Mouse (Mus musculus) embryonic facial prominence, embryonic 15.5 days (tissue): ENCODE measurements around the gene Hoxd10. TPM values are rescaled to one million over a fixed set of nuclear protein-coding genes. Genes with fewer than 3 reads are reported as not detected.

ENCODE experiments used
- ATAC-seq: fragments of 200-750 bp; cut with Nextera tagmentation; 2 replicates; pipeline ENCODE4 v1.8.0; 2017; ENCODE audit warnings: low read depth, moderate TSS enrichment; ENCODE audit not compliant: insufficient number of reproducible peaks, low FRiP score, low TSS enrichment
- H3K27ac ChIP-seq: fragments of 300-500 bp; sonication (generic); replicated peaks from 2 replicates; pipeline ENCODE4 v1.5.1; 2015; ENCODE audit warnings: mild to moderate bottlenecking, inconsistent platforms
- H3K27me3 ChIP-seq: fragments of 300-500 bp; sonication (generic); 2 replicates; pipeline ENCODE4 v1.6.1; 2015; ENCODE audit warnings: inconsistent platforms
- H3K36me3 ChIP-seq: fragments of 300-500 bp; sonication (generic); 2 replicates; pipeline ENCODE4 v1.6.1; 2015; ENCODE audit warnings: mild to moderate bottlenecking, inconsistent platforms
- H3K4me1 ChIP-seq: fragments of 300-500 bp; sonication (generic); 2 replicates; pipeline ENCODE4 v1.6.1; 2015; ENCODE audit warnings: inconsistent platforms
- H3K4me2 ChIP-seq: fragments of 300-500 bp; sonication (generic); replicated peaks from 2 replicates; pipeline ENCODE4 v1.6.1; 2015; ENCODE audit warnings: mild to moderate bottlenecking, inconsistent platforms
- H3K4me3 ChIP-seq: fragments of 300-500 bp; sonication (generic); replicated peaks from 2 replicates; pipeline ENCODE4 v1.5.1; 2015; ENCODE audit warnings: mild to moderate bottlenecking, inconsistent platforms
- H3K9ac ChIP-seq: fragments of 300-500 bp; sonication (generic); 2 replicates; pipeline ENCODE4 v1.6.1; 2015; ENCODE audit warnings: inconsistent platforms
- H3K9me3 ChIP-seq: fragments of 300-500 bp; sonication (generic); replicated peaks from 2 replicates; pipeline ENCODE4 v1.6.1; 2016; ENCODE audit warnings: inconsistent platforms
- WGBS: fragments of 180-500 bp; shearing (Covaris S2); methylation state at CpG from one replicate; pipeline ENCODE4 v1.1.7; 2015; 5-methylcytosine and 5-hydroxymethylcytosine counted together
- polyA plus RNA-seq: library from polyadenylated mRNA; unstranded; fragments of >200 nt; fragmentation: Nextera tagmentation; extraction: Ambion mirVana; gene quantifications from 2 replicates; pipeline ENCODE4 v1.2.1, GENCODE M21; 2015

Gene Hoxd10
- polyA plus RNA-seq, 1 experiment from 2014 or later = 0.57 TPM

DNA sequence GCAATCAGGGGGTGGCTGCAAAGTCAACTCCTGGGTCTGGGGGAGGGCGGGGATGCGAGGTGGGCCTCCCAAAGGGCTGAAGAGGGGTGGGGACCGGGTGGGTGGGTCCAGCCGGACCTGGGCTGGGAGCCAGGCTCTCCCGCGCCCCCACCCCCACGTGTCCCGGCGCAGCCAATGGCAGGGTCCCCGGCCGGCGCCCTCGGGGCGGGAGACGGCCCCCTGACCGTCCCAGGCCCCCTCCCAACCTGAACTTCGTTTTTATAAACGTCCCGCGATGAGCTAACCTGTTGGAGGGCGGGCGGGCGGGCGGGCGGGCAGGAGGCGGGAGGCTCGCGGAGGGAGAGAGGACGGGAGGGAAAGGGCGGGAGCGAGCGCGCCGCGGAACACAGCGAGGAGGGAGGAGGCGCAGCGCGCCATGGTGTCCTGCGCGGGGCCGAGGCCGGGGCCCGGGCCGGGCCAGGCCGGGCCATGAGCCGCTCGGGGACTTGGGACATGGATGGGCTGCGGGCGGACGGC lies 23.8 kb upstream of the Hoxd10 start, which contains the start of gene Hoxd13:
TSS of gene Hoxd13 (plus strand) at position 469 of the 516 bp plus-strand sequence.
- WGBS = under 1% methylated on average over 39 of the region's 51 CpGs
- H3K4me2 ChIP-seq = peak within 1 kb of the TSS; percentile 61
- no peaks in the 10 kb centered on the region for H3K36me3 ChIP-seq
- H3K4me1 ChIP-seq = peaks cover 18% of the 10 kb centered on the region
- H3K27ac ChIP-seq = no peak within 1 kb of the TSS
- H3K9ac ChIP-seq = no peak within 1 kb of the TSS
- peak; percentile 59 for ATAC-seq
- no peaks in the 10 kb centered on the region for H3K9me3 ChIP-seq
- H3K4me3 ChIP-seq = peak within 1 kb of the TSS; percentile 38
- peaks cover 94% of the 10 kb centered on the region for H3K27me3 ChIP-seq

- ATAC-seq = no peak
- Histone ChIP-seq H3K27ac (no peak overlapping the region), H3K4me3 (peak overlapping the region; percentile 38), H3K4me1 (peaks cover 19% of the 10 kb centered on the region), H3K4me2 (peak overlapping the region; percentile 61), H3K9ac (no peak overlapping the region), H3K9me3 (no peaks in the 10 kb centered on the region), H3K27me3 (peaks cover 94% of the 10 kb centered on the region), H3K36me3 (no peaks in the 10 kb centered on the region)
- under 1% methylated on average over 60 of the region's 74 CpGs for WGBS
These were observed 23.1 kb upstream of the Hoxd10 start for GRCm38 (mm10) chr2:74668370-74669229.

DNA sequence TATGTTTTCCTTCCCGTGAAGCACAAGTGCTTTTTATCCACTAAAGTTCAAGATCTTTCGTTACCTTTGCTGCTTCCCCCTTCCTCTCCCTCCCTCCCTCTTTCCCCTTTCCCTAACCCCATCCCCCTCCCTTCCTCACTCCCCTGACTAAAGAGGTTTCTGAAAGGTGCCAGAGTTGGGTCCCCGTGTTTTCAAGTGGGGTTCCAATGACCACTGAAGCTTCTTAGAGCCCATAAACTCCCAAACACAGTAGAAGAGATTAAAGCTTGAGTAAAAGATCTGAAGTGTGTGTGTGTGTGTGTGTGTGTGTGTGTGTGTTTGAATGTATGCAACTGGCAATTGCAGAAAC lies 22.5 kb upstream of the Hoxd10 start:
- Histone ChIP-seq H3K4me2 (no peak overlapping the region), H3K9me3 (no peaks in the 10 kb centered on the region), H3K27me3 (peaks cover 94% of the 10 kb centered on the region), H3K27ac (no peak overlapping the region), H3K9ac (no peak overlapping the region), H3K36me3 (no peaks in the 10 kb centered on the region), H3K4me3 (no peak overlapping the region), H3K4me1 (peaks cover 19% of the 10 kb centered on the region)
- 1% methylated on average over 3 of the region's 3 CpGs for WGBS
- no peak for ATAC-seq

GRCm38 (mm10) chr2:74669650-74670235 lies 22.0 kb upstream of the Hoxd10 start:
- peaks cover 19% of the 10 kb centered on the region for H3K4me1 ChIP-seq
- 2% methylated on average over 14 of the region's 14 CpGs for WGBS
- H3K9me3 ChIP-seq = no peaks in the 10 kb centered on the region
- H3K4me3 ChIP-seq = no peak overlapping the region
- H3K27me3 ChIP-seq = peaks cover 94% of the 10 kb centered on the region
- no peaks in the 10 kb centered on the region for H3K36me3 ChIP-seq
- no peak overlapping the region for H3K9ac ChIP-seq
- no peak overlapping the region for H3K27ac ChIP-seq
- ATAC-seq = no peak
- H3K4me2 ChIP-seq = no peak overlapping the region

DNA sequence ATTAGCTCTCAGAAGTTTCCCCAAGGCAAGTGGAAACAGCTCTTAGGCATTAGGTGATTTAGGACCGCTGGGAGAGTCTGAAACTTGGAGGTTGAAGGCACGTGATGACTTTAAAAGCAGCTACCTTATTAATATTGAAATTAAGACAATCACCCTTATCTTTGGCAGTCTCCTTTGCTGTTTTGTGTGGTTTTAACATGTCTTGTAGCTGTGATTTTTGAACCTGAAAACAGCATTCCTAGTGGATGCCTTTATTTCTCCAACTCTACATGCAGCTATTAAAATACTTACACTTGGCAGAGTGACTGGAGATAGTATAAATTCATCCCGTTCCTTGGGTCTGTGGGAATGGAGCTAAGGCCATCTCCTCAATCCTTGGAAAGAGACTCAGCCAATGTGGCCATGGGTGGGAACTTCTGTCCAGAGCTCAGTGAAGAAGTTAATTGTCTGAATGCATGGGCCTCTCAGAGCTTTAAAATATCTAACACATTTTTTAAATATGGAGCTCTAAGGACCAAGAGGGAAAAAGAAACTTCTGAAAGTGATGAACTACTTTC lies 21.0 kb upstream of the Hoxd10 start:
- no peaks in the 10 kb centered on the region for H3K9me3 ChIP-seq
- no peak for ATAC-seq
- 3% methylated on average over 3 of the region's 3 CpGs for WGBS
- H3K27ac ChIP-seq = no peak overlapping the region
- H3K27me3 ChIP-seq = peaks cover 95% of the 10 kb centered on the region
- H3K36me3 ChIP-seq = no peaks in the 10 kb centered on the region
- no peak overlapping the region for H3K4me2 ChIP-seq
- H3K9ac ChIP-seq = no peak overlapping the region
- H3K4me1 ChIP-seq = peaks cover 19% of the 10 kb centered on the region
- no peak overlapping the region for H3K4me3 ChIP-seq

DNA sequence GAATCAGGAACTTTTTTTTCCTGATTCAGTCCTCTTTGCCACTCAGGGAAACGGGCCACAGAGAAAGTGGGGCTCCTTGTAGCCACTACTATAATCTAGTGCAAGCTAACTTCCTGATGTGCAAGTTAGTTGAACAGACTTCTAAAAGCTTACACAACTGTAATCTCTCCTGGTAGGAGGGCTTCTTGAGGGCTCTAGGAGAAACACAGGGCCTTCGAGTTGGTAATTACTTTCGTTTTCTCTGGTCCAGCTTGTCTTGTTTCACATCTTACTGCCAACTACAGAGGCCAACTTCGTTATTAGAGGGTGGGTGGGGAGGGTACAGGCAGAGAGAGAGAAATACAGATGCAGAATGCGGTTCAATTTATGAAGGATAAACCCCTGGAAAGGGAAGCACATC lies 19.9 kb upstream of the Hoxd10 start:
- Histone ChIP-seq H3K27ac (no peak overlapping the region), H3K9me3 (no peaks in the 10 kb centered on the region), H3K27me3 (peaks cover 98% of the 10 kb centered on the region), H3K9ac (no peak overlapping the region), H3K4me1 (peaks cover 19% of the 10 kb centered on the region), H3K4me3 (no peak overlapping the region), H3K4me2 (no peak overlapping the region), H3K36me3 (no peaks in the 10 kb centered on the region)
- WGBS = 14% methylated on average over 5 of the region's 5 CpGs
- no peak for ATAC-seq

DNA sequence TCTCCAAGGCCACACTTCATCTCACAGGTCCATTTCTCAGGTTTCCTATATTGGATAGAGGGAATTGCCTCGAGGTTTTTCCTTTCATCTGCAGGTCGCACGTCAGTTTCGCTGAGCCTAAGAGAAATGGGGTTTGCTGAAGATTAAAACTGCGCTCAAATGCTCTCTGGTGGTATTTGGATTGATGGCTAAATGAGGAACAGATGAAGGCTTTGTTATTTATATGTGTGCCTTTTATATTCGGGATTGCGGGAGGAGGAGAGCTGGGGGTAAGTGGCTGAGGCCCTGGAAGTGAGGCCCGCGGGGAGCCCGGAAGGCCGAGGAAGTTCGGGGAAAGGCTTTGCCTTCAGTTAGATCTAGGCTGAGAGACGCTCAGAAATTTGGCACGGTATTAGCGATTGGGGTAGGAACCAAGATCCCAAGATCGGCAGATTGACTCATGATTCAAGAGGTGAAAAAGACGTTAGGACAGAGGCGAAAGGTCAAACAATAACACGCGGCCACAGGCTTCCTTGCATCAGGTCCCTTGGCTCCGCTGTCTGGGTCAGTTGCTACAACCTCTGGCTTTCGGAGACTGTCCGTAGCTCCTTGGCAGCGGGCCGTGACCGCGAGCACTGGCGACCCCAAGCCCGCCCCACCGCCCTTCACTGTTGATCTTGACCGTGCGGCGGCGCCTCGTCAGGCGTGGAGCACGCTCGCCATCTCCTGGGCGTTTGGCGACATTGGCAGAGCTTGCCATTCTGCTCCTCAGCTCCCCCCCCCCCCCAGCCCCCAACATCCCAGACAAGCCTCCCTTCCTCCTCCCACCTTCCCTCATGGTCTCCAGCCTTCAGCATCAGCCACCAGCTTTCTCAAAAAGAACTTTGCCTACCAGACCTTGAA lies 19.0 kb upstream of the Hoxd10 start:
- no peak overlapping the region for H3K9ac ChIP-seq

DNA sequence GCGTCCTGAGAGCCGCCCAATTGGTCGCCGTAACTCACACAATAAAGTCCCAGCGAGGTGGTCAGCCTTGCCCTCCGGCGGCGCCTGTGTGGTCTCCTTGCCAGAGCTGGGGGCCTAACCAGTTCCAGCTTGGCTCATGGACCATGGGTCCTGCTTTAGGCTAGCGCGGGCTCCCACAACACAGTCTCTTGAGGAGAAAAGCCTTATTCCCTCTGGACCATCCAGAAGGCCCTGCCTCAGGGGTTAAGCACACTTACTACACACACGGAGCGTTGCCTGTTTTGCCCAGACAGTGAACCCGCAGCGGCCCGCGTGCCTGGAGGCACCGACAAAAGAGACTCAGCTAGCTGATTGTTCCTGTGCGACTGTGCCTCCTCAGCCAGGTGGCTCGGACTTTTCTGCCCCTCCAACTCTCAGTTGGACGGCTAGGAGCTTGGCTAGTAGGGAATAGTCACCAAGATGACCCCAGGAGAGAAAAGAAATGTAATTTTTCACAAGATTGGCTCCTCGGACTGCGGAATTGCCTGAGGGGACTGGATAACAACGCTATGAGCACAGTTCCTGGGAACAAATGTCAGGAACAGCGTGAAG lies 17.8 kb upstream of the Hoxd10 start:
- H3K4me2 ChIP-seq = no peak overlapping the region
- H3K27me3 ChIP-seq = peaks cover 98% of the 10 kb centered on the region
- H3K27ac ChIP-seq = no peak overlapping the region
- no peak for ATAC-seq
- peaks cover 6% of the 10 kb centered on the region for H3K4me1 ChIP-seq
- H3K9ac ChIP-seq = no peak overlapping the region
- no peak overlapping the region for H3K4me3 ChIP-seq
- H3K36me3 ChIP-seq = no peaks in the 10 kb centered on the region
- H3K9me3 ChIP-seq = no peaks in the 10 kb centered on the region
- WGBS = 2% methylated on average over 24 of the region's 24 CpGs

More for the DNA sequence above, 19.0 kb upstream of the Hoxd10 start:
- whole genome bisulfite sequencing = 5% methylated on average over 40 of the region's 40 CpGs
- H3K27ac ChIP-seq = no peak overlapping the region
- peaks cover 17% of the 10 kb centered on the region for H3K4me1 ChIP-seq
- no peaks in the 10 kb centered on the region for H3K9me3 ChIP-seq
- peak overlapping the region; percentile 29 for H3K4me3 ChIP-seq
- peak overlapping the region; percentile 54 for H3K4me2 ChIP-seq
- no peak for ATAC-seq
- peaks cover 98% of the 10 kb centered on the region for H3K27me3 ChIP-seq
- H3K36me3 ChIP-seq = no peaks in the 10 kb centered on the region

GRCm38 (mm10) chr2:74674881-74675665 lies 16.7 kb upstream of the Hoxd10 start, which contains the start of gene Hoxd12:
TSS of gene Hoxd12 (plus strand) at chr2:74675013.
- no peak; the same call in 1 of the 2 replicates for ATAC-seq
- Histone ChIP-seq H3K27ac (no peak within 1 kb of the TSS), H3K4me1 (peaks cover 6% of the 10 kb centered on the region), H3K36me3 (no peaks in the 10 kb centered on the region), H3K4me2 (no peak within 1 kb of the TSS), H3K9me3 (no peaks in the 10 kb centered on the region), H3K4me3 (no peak within 1 kb of the TSS), H3K9ac (no peak within 1 kb of the TSS), H3K27me3 (peaks cover 98% of the 10 kb centered on the region)
- WGBS = 2% methylated on average over 47 of the region's 47 CpGs
